Mouse (Mus musculus) Muller cell, postnatal 12 days (primary cell): ENCODE results near the gene R3hdm1.
A peak's percentile ranks its signal among the peaks of the same experiment; 100 is the strongest.

Experiments
- DNase-seq: peaks from one replicate; pipeline ENCODE4 v3.0.0-alpha.2; 2015; ENCODE audit errors: inconsistent ontology term

Gene R3hdm1

GRCm38 (mm10) chr1:128102641-128103461, at the start of gene R3hdm1, which contains the start of gene Zranb3:
Gene R3hdm1 (plus strand): TSS chr1:128103301.
Gene Zranb3 (minus strand): TSS chr1:128103047.
- DNase-seq, result peak; percentile 98

DNA sequence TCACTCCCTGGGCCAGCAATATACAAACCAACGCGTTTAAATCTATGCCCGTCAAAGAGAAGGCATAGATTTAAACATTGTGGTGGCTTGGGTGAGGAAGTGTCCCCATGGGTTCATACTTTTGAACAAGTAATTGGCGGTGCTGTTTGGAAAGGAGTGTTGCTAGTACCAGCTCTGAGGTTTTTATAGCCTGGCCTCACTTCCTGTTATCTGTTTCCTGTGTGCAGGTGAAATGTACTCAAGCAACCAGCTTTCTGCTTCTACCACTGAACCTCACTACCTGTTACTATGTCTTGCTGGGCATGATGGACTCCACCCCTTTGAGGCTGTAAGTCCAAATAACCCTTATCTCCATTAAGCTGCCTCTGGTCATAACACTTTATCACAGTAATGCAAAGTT, 45.8 kb upstream of the R3hdm1 start:
- no peak for DNase-seq

GRCm38 (mm10) chr1:128058625-128059024, 44.5 kb upstream of the R3hdm1 start:
- DNase-seq, result peak; percentile 48

DNA sequence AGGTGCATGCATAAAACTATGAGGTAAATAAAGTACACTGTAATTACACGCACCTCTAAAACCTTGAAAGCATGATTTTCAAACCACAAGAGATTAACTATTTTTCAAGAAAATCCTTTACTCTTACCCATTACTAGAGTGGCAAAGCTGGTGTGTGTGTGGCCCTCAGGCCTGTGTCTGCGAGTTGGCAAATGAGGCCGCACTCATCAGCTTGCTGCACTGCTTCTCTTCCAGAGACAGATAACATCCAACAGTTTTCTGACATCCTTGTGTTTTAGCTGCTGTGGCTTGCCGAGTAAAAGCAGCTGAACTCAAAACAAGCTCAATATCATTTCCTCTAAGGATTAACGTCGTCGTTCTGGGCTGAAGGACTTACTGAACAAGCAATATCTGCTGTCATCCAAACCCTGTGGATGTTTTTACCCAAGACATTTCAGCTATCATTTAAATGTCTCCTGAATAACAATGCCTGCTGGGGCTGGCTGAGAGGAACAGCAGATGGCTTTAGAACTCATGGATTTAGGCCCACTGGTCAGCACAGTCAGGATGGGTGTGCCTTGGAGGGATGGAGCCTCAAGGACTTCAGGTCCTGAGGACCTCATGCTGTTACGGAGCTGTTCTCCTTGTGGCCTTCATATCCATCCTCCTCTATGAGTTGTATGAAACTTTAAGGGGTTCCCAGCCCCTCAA, 42.3 kb upstream of the R3hdm1 start:
- DNase-seq, result peak; percentile 49

DNA sequence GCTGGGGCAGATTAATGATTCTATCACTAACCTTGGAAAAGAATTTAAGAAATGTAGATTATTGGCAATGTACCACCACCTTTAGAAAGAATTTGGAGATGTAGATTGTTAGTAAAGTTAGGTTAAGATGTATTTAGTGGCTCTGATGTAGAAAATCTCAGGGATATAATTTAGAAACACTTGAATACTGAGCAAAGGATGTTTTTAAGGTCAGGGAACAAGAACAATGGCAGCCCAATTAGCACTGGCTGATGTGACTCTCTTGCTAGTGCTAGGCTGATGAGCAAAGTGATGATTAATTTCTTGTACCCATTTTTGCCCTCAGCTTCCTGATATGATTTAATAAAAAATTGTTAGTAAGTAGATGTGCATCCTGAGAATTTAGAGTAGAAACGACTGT, 41.7 kb upstream of the R3hdm1 start:
- peak; percentile 65 for DNase-seq

- DNase-seq, result no peak
Observed at GRCm38 (mm10) chr1:128062167-128062566, 40.9 kb upstream of the R3hdm1 start.

DNA sequence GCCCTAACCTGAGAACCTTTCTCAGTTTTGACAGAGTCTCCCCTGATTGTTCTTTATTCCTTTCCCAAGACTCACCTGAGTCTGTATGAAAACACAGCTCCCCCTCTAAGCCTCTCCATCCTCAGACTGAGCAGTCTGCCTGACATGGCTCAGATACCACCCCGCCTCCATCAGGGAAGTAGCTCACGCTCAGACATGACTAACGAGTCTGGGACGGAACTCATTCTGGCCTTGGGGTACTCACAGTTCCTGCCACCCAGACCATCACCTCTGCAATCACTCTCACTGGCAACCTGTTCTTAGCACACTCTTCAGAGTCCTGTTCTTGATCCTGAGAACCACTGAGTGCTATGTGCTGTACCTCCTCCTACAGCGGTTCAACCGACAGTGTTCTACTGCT, 38.4 kb upstream of the R3hdm1 start:
- no peak for DNase-seq

- DNase-seq, result peak; percentile 67
Observed at GRCm38 (mm10) chr1:128068945-128069397, 34.1 kb upstream of the R3hdm1 start.

- no peak for DNase-seq
Observed at GRCm38 (mm10) chr1:128070003-128070402, 33.1 kb upstream of the R3hdm1 start.

DNA sequence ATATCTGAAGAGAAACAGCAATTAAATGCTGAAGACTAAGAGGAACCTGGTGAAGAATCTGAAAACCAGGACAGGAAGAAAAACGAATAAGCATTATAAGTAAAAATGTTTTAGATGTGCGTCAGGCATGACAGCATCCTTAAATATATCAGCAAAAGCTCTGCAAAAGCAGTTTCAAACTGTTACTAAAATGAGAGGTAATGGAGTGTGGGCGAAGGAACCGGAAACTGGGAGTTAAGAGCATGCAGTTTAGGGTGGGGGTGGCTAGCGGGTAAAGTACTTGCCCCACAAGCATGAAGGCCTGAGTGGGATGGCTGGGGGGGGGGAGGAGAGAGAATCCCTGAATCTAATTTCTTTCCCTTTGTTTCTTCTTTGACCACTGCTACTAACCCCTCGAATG, 30.1 kb upstream of the R3hdm1 start:
- no peak for DNase-seq

DNA sequence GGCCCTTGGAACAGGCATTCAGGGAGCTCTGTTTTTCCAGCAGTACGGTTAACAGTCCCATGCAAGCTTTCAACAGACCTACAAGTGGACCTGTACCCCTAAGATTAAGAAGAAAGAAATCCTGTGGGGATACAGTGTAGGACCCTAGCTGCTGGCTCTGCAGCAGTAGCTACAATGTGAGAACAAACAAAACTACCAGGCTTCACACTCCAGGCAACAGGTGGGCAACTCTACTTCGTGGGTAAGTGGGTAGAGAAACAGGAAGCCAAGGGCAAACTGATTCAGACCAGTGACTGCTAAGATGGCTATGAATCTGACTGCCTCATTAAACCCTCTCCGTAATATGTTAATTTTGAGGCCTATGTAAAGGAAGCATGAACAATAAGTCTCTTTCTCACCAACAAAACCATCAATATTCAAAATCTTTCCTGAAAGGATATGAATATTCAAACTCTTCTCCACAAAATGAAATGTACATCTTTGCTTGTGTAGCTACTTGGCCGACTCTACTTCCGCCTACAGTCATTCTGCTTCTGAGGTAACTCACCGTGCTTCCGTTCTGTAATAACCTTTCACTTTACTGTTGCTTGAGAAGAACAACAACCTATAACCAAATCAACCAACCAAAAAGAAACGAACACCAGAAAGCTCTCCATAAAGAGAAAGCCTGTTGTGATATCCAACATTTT, 26.2 kb upstream of the R3hdm1 start:
- DNase-seq, result no peak

DNA sequence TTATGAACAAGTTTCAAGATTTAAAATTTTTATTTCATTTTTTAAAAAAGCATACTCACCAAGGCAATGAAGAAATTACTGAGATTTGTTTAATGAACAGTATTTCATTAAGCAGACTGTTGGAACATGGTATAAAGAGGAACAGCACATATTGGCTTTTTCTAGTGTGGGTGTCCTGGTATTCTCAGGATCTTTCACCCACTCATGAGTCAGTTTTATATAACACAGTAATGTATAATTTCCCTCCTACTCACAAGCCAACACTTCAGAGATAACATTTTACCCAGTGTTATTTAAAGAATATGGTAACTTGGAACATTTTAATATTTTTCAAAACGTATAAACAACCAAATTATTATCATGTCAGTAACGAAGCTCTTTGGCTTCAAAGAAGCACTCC, 25.3 kb upstream of the R3hdm1 start:
- DNase-seq, result no peak

DNA sequence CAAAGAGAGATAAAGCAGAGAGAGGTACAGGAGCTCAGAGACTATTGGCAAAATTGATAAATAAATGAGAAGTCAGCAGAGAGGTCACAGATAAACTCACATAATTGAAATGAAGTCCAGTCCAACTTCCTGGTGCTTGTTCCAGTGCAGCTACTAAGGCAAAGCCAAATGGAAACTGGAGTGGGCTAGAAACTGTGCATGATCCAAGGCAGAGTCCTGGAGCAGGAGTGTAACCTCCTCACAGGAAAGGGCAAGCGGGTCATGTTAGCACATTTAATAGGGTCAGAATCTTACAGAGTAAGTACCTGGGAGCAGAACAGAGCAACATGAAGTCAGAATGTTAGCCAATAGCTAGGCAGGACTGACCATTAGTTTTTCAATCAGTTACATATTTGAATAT, 24.5 kb upstream of the R3hdm1 start:
- DNase-seq, result no peak

- DNase-seq, result no peak
Observed at GRCm38 (mm10) chr1:128080936-128081696, 22.0 kb upstream of the R3hdm1 start.

DNA sequence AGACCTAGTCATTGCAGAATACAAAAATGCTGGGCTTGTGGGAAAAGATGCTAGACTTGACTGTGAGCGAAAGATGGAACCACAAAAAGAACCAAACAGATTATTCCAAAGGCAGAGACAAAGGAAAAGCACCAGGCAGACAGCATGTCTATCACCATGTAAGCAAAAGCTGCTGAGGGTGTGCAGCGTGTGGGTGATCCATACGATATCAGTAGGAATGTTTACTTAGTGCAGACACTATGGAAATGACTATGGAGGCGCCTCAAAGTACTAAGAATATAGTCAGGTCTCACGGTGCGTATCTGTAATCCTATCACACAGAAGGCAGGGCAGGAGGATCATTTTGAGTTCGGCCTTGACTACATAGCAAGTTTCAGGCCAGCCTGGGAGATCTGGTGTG, 21.2 kb upstream of the R3hdm1 start:
- DNase-seq, result no peak

DNA sequence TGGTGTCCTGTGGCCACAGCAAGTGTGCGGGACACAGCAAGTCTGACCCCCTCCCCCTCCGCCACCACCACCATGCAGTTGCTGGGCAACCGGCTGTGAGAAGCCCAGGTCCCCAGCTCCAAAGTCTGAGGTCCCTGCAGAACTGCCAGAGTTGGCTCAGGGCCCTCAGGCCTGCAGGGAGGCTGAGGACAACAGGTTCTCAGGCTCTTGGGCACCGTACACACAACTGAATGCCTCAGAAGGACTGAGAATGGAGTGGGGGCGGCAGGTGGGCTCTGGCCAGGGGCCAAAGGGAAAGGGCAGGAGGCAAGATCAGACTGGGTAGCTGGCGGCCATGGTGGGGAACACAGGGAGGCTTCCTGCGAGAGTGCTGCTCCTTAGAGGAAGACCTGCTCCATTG, 20.3 kb upstream of the R3hdm1 start:
- no peak for DNase-seq

GRCm38 (mm10) chr1:128094686-128095085, 8.4 kb upstream of the R3hdm1 start:
- no peak for DNase-seq

- DNase-seq, result no peak
Observed at GRCm38 (mm10) chr1:128098309-128098708, 4.8 kb upstream of the R3hdm1 start.

DNA sequence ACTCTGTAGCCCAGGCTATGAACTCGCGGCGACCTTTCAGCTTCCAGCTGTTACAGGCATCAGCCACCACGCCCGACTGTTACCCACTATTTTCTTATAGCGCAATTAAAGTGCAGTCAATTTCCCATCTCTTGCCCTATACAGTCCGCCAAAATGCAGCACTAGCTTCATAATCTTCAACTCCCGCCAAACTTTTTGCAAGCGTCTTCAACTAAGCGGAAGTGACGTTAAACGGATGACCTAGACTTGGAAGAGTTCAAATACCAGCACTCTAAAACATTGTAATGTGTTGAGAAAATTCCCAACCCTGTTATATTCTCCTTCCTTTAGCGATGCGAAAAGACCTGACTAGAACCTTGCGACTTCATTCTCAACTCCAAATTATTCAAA, 855 bp upstream of the R3hdm1 start:
- no peak for DNase-seq

DNA sequence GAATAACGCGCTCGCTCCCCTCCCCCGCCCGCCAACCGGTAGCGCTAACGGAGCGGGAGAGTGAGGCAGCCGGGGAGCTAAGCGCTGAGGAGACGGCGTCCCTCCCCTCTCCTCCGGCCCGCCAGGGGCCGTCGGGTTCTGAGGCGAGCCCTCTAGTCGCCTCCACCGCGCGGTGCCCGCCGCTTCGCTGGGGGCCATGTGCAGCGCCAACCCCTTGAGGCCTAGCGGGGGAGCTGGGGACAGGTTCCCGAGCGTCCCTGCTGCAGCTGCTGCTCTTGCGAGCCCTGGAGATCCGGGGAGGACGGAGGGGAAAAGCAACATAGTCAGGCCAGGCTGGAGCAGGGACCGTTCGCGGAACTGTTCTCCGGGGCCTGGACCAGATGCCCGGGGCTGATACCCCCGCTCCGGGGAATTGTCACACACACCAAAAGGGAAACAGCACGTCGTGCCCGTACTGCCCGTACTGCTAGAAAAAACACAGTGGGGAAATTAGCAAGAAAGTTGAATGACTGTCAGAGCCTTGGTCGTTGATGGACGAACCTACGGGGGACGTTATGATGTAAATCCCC, 503 bp downstream of the R3hdm1 start:
- DNase-seq, result no peak

DNA sequence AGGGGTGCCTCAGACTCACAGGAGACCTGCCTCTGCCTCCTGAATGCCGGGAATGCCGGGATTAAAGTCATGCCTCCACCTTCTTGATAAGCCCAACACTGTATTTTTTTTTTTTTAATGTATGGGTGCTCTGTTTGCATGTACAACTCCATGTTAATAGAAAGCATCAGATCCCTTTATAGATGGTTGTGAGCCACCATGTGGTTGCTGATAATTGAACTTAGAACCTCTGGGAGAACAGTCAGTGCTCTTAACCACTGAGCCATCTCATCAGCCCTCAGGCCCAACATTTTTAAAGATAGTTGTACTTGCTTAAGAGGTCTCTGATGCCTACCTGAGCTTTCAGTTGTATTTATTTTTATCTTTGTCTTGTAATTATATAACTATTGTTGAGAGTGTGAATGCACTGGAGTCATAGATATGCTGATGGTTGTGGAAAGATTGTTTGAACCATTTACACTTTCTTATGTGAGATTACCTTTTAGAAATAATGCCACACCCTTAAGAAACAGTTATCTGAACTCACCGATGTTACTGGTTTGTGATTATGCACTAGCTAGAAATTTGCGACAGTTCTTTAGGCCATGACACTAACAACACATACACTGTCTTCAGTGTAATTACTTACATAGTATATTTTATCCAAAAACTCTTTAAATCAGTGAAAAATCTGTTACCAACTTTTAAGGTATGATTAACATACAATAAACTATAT, 18.0 kb downstream of the R3hdm1 start:
- DNase-seq, result no peak
